Mouse (Mus musculus): ENCODE measurements around the gene Xylb.
"Not testable (repeated sequence)": the region's sequence is repeated elsewhere in the genome, so short reads cannot be mapped to it uniquely, and the experiment has no call there.

Xylb gene

DNA sequence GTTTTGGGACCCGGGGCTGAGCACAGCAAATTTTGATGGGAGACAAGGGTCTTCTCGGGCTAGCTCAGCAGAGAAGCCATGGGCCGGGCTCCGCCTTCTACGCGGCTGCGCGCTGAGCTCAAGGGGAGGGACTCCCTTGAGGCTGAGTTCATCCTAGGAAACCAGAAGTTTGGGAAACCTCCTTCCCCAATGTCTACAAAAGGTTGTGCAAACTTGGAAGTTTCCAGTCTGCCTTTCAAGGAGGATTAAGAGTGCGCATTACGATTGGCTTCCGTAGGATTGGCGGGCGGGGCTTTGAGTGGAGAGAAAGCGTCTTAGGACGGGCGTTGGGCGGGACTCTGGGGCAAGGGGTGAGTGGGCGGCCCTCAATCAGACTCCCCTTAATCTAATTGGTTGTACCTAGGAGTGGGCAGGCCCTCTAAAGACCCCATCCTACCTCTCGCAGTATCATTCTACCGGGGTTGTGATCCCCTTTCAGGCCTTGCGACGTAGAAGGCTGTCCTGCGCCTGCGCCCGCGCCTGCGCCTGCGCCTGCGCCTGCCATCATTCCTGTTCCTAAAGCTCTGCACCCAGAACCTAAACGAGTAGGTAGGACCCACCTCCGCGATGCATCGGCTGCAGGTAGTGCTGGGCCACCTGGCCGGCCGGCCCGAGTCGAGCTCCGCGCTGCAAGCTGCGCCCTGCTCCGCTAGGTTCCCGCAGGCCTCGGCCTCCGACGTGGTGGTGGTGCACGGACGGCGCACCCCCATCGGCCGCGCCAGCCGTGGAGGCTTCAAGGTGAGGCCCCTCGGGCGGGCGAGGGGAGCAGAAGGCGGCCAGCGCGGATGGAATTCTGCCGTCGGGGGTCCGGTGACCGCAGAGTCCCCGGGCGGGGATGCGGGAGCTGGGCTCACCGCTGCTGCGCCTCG is 16.0 kb upstream of the Xylb start, which contains the start of gene Myd88:
Gene Myd88 (minus strand): TSS at position 503 of the 908 bp plus-strand sequence.
- in situ Hi-C loops (cut with MboI): no loop called here

DNA sequence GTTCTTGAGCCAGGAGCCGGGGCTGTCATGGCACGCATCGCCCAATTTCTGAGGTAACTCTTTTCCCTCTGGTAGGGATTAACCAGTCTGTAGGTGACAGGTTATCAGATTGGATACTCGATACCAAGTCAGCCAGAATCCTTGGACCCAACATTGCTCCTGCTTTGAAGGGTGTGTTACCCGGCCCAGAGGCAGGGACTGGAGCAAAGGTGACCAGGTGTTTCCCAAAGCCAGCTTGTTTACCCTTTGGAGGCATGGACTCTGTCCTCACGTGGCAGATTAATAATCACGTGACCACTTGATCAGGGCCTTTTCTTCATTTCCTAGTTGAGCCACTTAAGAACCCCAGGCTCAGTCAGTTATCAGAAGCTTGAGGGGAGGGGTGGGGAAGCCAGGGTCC is 14.5 kb upstream of the Xylb start:
- in situ Hi-C loops (cut with MboI): no loop called here

DNA sequence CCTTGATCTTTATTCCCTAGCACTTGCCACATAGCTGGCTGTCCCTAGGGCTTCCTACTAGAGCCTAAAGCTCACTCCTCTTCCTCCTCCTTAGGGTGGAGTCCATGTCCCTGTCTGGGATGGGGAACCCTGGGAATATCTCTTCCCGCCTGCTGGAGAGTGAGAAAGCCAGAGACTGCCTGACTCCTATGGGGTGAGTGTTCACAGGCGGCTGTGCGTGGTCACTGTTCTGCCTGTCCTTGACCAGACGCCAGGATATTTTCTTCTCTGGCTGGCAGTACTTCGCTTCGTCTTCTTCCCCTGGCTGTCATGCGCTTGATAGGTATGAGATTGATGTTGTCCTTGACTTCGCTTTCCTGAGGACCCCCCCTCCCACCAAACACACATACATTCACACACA is 10.8 kb upstream of the Xylb start:
- in situ Hi-C loops (cut with MboI): no loop called here

DNA sequence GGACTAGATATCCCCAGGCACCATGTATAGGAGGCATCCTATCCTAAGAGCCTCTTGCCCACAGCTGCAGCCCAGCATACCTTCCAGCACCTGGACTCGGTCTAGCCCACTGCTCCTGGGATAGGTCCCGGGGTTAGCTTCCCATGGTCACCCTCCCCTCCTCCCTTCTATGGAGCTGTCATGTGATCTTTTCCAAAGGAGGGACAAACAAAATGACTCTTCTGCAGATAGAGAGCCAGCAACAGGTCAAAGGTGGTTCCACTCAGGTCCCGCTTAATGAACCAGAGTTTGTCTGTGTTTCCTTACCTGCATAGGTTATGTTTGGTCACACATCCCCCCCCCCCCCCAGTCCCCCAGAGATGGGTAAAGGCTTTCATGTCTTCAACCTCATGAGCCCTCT is 6.7 kb upstream of the Xylb start:
- in situ Hi-C loops (cut with MboI): no loop called here

DNA sequence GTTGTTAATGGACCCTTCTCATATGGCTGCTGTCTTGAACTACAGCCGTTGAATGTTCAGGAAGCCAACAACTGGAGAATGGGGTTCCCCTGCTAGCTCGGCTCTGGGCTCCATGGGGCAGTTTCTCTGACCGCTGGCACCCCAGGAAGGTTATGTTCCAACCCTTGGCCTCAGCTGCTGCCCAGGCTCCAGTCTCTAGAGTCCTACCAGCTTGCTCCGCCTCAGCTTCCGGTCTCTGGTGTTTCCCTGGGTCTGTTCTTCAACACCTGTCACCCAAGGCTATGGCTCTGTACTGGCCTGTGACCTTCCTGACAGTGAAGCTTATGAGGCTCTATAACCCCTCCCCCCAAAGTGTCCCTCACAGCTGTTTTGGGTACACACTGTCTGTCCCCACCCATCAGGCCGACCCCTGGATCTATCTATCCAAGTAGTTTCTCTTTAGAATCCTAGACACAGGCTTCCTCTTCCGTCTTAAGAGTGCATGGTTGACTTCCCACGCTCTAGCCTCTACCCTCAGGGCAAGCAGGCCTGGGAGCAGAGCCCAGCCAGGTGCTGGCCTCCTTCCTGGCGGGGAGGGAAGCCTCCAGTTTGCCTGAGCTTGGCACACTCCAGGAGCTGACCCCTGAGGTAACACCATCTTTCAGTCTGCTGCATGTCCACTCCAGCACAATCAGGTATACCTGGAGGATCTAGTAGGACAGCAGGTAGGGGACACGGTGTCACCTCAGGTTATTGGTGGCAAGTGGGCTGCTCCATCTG is 6.1 kb upstream of the Xylb start:
- in situ Hi-C loops (cut with MboI): no loop called here

DNA sequence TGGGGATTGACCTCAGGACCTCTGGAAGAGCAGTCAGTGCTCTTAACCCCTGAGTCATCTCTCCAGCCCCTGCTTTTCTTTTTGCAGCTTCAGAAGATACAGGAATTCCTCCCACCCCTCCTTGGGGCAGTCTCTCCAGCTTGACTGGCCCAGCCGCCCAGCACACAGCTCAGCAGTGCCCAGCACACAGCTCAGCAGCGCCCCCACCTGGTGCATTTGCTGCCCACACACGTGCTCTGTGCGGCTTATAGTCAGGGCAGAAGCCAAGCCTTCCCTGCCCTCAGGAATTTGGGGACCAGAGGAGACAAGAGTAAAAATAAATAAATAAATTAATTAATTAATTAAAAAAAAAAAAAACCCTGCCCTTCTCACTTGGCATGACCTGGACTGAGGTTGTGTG is 5.1 kb upstream of the Xylb start:
- in situ Hi-C loops (cut with MboI): no loop called here

DNA sequence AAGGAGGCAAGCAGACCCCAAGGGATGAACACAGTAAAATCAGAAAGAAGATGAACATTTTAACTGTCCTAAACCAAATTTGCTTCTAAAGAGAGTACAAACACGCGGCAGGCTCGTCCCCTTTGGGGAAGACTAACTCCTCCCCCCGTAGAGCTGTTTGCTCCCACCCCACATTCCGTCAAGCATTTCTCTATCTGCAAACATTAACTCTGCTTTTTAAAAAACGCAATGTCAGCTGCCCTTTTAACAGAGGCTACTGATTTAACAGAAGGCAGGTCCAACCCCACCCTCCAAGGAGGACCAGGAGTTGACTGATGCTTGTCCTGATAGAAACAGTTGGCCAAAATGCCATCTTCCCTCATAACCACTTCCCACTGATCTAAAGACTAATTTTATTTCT is 3.3 kb upstream of the Xylb start:
- in situ Hi-C loops (cut with MboI): no loop called here

DNA sequence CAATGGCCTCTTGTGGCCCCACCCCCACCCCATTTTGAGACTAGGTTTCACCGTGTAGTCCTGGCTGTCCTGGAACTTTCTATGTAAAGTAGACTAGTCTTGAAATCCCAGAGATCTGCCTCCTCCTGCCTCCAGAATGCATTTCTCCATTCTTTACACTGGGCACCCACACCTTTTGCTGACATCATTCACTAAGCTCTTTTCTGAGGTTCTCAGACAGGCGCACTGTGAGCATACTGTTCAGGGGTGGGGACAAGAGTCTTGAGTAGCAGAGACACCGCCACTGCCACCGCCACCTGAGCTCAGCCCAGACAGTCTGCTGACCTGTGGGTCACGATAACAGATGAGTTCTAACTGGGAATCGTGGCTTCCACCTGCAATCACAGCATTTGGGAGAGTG is 1.2 kb upstream of the Xylb start:
- in situ Hi-C loops (cut with MboI): no loop called here

DNA sequence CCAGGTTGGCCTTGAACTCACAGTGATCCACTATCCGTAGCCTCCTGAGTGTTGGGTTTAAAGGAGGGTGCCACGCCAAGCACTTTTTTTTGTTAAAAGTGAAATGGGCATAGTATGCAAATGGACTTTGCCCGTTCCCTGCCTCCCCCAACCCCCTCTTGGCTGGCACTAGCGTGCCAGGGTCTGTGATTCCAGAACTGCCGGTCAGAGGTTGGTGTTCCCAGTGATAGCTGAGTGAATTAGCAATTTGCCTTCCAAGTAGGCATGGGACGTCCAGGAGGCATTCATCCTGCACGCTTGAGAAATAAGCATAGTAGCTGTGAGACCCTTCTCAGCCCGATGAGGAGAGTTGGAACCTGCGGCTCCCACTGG is 863 bp downstream of the Xylb start:
- in situ Hi-C loops (cut with MboI): no loop called here

DNA sequence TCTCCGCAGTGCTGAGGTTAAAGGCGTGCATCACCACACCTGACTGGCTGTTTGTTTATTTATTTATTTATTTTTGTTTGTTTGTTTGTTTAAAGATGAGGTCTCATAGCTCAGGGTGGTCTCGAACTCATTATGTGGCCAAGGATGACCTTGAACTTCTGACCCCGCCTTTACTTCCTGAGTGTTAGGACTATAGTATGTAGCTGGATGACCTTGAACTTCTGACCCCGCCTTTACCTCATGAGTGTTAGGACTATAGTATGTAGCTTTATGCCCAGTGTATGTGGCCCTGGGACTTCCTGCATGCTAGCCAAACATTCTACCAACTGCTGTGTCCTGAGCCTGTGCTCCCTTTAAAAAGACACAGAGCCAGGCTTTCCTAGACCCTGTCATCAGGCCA is 4.2 kb downstream of the Xylb start:
- in situ Hi-C loops (cut with MboI): no loop called here

DNA sequence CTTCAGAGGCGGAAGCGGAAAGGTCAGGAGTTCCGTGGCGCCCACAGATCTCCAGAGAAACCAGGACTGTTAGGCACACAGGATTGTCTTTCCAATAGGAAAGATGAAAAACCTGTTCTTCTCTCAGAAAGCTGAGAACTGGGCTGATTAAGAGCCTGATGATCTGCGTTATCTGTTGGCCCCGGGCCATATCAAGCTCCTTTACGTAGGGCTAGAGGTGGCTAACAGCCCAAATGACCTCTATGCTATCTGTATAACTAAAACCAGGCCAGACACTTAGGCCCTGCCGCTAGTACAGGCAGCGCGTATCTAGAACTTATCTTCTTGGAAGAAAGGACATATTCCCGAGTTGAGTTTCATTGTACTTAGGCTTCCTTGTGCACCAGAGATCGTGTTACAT is 6.0 kb downstream of the Xylb start:
- in situ Hi-C loops (cut with MboI): no loop called here

DNA sequence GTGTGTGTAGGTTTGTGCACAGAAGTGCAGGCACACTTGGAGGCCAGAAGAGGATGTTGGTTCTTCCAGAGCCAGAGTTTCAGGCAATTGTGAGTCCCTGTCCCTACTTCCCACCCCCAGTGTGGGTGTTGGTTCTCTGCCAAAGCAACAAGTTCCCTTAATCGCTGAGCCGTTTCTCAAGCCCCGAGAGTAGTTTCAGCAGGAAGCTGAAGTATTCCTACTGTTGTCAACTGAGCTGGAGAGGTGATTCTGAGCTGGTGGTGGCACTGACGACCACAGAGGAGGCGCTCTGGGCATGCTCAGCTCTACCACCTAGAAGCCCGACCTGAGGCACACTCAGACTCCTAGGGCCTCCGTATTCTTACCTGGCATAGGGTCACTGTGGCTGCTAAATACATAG is 8.1 kb downstream of the Xylb start, which contains the start of gene Slc22a14:
Gene Slc22a14 (minus strand): TSS at position 270 of the 400 bp plus-strand sequence.
- in situ Hi-C loops (cut with MboI): no loop called here

DNA sequence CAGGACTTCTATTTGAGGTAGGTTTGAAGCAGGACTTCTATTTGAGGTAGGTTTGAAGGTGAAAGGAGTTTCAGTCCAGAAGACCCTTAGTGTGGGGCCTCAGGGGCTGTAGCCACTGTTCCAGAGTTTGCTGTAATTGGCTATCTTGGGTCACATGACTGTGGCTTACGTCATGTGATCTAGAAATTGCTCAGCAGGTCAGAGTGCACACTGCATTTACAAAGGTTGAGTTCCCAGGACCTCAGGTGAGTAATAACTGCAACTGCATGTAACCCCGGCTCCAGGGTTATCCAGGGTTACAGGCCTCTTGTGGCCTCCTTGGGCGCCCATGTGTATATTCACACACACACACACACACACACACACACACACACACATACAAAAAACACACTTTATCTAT is 11.2 kb downstream of the Xylb start:
- in situ Hi-C loops (cut with MboI): no loop called here

DNA sequence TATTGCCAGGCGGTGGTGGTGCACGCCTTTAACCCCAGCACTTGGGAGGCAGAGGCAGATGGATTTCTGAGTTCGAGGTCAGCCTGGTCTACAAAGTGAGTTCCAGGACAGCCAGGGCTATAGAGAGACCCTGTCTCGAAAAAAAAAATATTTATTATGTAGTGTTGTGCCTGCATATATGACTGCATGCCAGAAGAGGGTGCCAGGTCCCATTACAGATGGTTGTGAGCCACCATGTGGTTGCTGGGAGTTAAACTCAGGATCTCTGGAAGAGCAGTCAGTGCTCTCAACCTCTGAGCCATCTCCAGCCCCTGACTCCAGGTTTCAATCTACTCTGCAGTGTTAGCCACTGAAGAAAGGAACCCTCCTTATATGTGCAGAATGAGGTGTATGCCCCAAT is 13.6 kb downstream of the Xylb start:
- in situ Hi-C loops (cut with MboI): not testable (repeated sequence)

DNA sequence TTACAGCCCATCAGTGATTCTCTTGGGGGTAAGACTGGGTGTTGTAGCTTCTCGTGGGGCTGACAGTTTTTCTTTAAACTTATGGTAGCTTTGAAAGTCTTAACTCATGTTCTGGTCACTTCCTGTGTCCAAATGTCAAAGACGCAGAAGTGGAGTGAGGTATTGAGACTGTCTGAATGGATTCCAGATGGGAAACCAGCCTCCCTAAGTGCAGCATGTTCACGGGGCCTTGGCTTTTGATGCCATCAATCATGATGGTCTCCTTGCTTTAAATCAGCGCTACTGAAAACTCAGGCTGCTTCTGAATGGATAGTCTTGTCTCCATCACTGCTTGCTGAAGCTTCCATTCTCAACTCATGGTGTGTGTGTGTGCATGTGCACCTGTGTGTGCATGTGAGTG is 14.1 kb downstream of the Xylb start:
- in situ Hi-C loops (cut with MboI): no loop called here

DNA sequence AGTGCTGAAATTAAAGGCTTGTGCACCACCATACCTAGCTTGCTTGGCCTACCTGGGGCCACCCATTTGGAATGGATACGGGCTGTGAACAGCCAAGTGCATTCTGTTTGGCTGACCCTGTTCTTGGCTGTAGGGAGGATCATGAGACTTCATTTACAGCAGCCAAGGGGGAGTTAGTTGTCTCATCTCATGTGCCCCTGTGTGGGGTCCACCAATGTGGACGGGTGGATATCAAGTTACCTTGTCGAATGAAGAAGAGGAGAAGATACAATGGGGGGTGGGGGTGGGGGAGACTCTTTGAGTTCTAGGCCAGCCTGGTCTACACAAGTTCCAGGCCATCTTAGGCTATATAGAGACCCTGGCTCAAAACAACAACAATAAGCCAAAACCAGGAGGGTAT is 17.8 kb downstream of the Xylb start:
- in situ Hi-C loops (cut with MboI): no loop called here

DNA sequence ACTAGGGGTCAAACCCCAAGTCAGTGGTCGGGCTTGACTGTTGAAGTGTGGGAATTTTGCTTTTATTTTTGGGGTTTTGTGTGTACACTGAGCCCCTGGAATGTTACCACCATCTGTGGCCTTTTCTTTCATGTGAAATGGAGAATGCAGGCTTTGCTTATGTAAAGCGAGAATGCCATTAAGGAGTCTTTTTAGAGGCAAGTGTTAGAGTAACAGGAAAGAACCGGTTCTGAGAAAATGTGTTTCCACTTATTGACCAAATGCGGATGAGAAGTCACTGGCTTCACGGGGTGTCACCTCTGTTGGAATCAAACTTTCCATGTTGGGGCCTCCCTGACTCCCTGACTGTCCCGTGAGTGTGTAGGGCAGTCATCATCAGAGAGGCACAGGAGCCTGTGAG is 18.4 kb downstream of the Xylb start:
- in situ Hi-C loops (cut with MboI): no loop called here

DNA sequence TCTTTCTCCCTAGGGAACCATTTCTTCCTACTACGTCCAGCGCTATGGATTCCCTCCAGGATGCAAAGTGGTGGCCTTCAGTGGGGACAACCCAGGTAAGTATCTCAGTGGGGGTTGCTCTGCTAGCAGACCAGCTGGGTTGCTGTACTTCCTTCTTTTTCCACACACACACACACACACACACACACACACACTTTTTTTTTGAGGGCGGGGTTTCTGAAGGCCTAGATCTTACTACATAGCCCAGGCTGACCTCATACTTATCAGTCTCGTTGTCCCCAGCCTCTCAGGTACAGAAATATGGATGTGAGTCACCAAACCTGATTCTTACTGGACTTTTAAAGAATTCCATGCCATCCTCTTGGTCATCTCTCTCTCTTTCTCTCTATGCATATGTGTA is 21.1 kb downstream of the Xylb start:
- in situ Hi-C loops (cut with MboI): no loop called here

DNA sequence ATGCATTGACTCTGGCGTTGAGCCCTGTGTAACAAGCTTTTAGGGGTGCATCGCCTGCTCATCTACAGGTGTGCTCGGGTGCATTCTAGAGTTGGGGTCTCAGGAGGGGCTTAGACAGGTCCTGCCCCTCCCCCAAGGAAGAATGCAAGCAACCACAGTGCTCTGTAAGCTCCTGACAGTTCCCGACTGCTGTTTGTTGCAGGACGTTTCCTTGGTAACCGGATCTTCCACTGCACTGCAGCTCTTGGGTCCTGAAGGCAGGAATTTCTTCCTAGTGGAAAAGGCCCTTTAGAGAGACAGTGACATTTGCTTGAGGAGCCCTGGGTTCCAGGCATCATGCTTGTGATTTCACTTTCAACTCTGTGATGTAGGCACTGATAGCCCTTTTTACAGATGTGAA is 25.4 kb downstream of the Xylb start:
- in situ Hi-C loops (cut with MboI): no loop called here

DNA sequence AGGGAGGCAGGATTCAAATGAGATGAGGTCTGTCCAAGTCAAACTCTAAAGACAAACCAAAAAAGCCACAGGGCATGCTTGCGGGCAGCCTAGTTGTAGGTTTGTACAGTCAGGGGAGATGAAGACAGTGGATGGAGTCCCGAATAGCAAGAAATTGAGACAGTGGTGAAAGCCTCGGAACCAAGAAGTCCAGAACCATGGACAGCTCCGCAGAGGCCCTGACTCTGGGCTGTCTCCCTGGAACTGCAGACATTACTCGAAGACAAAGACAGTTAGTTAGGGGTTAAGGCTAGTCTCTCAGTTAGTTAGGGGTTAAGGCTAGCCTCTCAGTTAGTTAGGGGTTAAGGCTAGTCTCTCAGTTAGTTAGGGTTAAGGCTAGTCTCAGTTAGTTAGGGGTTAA is 31.8 kb downstream of the Xylb start:
- in situ Hi-C loops (cut with MboI): no loop called here

DNA sequence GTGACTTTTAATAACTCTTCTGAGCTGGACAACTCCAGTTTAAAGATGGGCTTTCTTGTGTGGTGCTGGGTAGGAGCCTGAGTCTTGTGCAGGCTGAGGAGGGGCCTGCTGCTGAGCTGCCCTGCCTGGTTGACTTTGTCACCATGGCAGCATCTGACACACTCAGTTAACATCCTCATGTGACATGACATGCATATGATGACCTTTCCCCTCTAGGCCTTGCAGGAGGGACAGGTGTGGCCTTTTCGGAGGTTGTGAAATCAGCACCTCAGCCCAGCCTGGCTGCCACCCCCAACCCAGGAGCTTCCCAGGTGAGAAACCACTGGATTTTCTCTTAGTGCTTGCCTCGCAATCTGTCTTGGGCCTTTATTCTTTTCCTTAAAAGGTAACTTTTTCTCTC is 33.0 kb downstream of the Xylb start:
- in situ Hi-C loops (cut with MboI): no loop called here

DNA sequence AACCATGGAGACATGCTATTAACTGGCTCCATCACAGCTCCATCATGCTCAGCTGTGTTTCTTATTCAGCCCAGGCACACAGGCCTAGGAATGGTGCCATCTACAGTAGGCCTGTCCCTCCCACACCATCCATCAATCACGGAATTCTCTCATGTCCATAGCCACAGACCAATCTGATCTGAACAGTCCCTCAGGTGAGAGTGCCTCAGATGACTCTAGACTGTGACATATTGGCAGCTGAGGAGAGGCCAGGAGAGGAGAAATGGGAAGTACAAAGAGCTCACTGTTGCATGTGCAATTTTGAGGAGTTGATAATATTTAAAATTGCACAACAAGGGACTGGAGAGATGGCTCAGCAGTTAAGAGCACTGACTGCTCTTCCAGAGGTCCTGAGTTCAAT is 37.6 kb downstream of the Xylb start:
- in situ Hi-C loops (cut with MboI): no loop called here

DNA sequence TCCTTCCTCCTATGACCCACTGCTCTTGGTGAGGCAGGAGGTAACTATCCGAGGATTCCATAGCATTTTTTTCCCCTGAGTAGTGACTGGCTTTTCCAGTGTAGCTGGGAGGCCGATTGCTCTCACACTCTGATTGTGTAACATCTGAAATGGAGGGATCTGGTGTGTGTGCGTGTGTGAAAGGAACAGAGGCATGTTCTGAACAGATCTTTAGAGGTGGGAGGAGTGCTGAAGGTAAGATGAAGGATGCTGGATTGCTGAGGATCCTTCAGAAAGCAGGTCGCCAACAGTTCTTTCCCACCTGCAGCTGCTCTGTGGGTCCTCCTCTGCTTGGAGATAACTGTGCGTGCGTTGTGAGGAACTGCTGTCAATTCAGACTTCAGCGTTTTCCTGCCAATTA is 44.2 kb downstream of the Xylb start:
- in situ Hi-C loops (cut with MboI): no loop called here

All from mature B cell (primary cell).